Mouse (Mus musculus) G1E (cell line): ENCODE results near the gene Nedd4. TPM values are rescaled to one million over a fixed set of nuclear protein-coding genes. Genes with fewer than 3 reads are reported as not detected.
"Not testable (repeated sequence)": the region's sequence is repeated elsewhere in the genome, so short reads cannot be mapped to it uniquely, and the experiment has no call there.

Experiments
- ATAC-seq: 2 replicates; pipeline ENCODE4 v1.8.0; 2016; ENCODE audit warnings: mild to moderate bottlenecking; ENCODE audit not compliant: insufficient number of reproducible peaks, poor library complexity, low FRiP score, severe bottlenecking; ENCODE audit errors: extremely low read depth
- DNase-seq: peaks from one replicate; pipeline ENCODE4 v3.0.0; 2012; ENCODE audit warnings: low spot score
- H3K27me3 ChIP-seq: 2 replicates; pipeline ENCODE4 v1.6.1; 2012; ENCODE audit warnings: mild to moderate bottlenecking, low read length, inconsistent platforms; ENCODE audit not compliant: insufficient read depth
- H3K36me3 ChIP-seq: replicated peaks from 2 replicates; pipeline ENCODE3; 2012; ENCODE audit warnings: mild to moderate bottlenecking, inconsistent platforms
- H3K4me1 ChIP-seq: 2 replicates; pipeline ENCODE4 v1.6.1; 2012; ENCODE audit warnings: low read depth, low read length, inconsistent platforms, mixed read lengths; ENCODE audit not compliant: insufficient read depth
- H3K4me3 ChIP-seq: 2 replicates; pipeline ENCODE4 v1.5.1; 2012; ENCODE audit warnings: low read depth, mild to moderate bottlenecking, inconsistent platforms, low read length, moderate library complexity, mixed read lengths
- H3K9me3 ChIP-seq: replicated peaks from 2 replicates; pipeline ENCODE4 v1.6.1; 2012; ENCODE audit warnings: inconsistent platforms
- CTCF ChIP-seq: IDR thresholded peaks from 2 replicates; pipeline ENCODE4 v1.5.1; 2012; ENCODE audit warnings: low read depth, low read length, inconsistent platforms, mixed read lengths
- GATA1 ChIP-seq: IDR thresholded peaks from 2 replicates; pipeline ENCODE4 v1.6.1; 2012; ENCODE audit warnings: borderline replicate concordance, low read length, inconsistent platforms, mixed read lengths
- GATA2 ChIP-seq: IDR thresholded peaks from 2 replicates; pipeline ENCODE4 v1.6.1; 2012; ENCODE audit warnings: low read depth, low read length, inconsistent platforms, borderline replicate concordance
- POLR2AphosphoS5 ChIP-seq: IDR thresholded peaks from 2 replicates; pipeline ENCODE4 v1.6.1; 2012; ENCODE audit warnings: low read depth, low read length, inconsistent platforms; ENCODE audit not compliant: insufficient replicate concordance
- TAL1 ChIP-seq: conservative IDR thresholded peaks from 2 replicates; pipeline ENCODE4 v1.6.1; 2012; ENCODE audit warnings: low read depth, low read length, inconsistent platforms, mixed read lengths
- polyA plus RNA-seq: library from polyadenylated mRNA; stranded (reverse); fragments of >175 nt; gene quantifications from 2 replicates; pipeline ENCODE4 v1.2.3, GENCODE M21; 2012
- total RNA-seq, 2 experiments: library from RNA; stranded (forward) in 1 of 2; stranded (reverse) in 1 of 2; fragments of 200-1000 nt in 1 of 2; fragments of >200 nt in 1 of 2; fragmentation: Nextera tagmentation in 1 of 2; gene quantifications; 2 replicates each; pipeline ENCODE4 v1.2.3; 2014 to 2017

Gene Nedd4
- total and polyA plus RNA-seq, 3 experiments = 562 to 869 (median 707) TPM

- no peak for TF ChIP-seq CTCF
- no peak for TF ChIP-seq TAL1
- TF ChIP-seq GATA1 = no peak
- no peak for TF ChIP-seq POLR2AphosphoS5
- TF ChIP-seq GATA2 = no peak
- H3K36me3 ChIP-seq = peaks cover 42% of the 10 kb centered on the region
- H3K27me3 ChIP-seq = no peaks in the 10 kb centered on the region
- peak overlapping the region; percentile 84 for H3K4me3 ChIP-seq
- DNase-seq = no peak
- no peak for ATAC-seq
- no peaks in the 10 kb centered on the region for H3K9me3 ChIP-seq
- H3K4me1 ChIP-seq = peaks cover 66% of the 10 kb centered on the region
Measured at GRCm38 (mm10) chr9:72663534-72663918, 1.4 kb downstream of the Nedd4 start.

GRCm38 (mm10) chr9:72664409-72665351, 2.5 kb downstream of the Nedd4 start:
- H3K36me3 ChIP-seq = peaks cover 53% of the 10 kb centered on the region
- ATAC-seq = no peak
- no peaks in the 10 kb centered on the region for H3K9me3 ChIP-seq
- TF ChIP-seq TAL1 = no peak
- no peak for TF ChIP-seq GATA2
- TF ChIP-seq CTCF = no peak
- TF ChIP-seq GATA1 = no peak
- no peak; the same call in 1 of the 2 replicates for TF ChIP-seq POLR2AphosphoS5
- no peak for DNase-seq
- H3K4me3 ChIP-seq = peak overlapping the region; percentile 84
- H3K27me3 ChIP-seq = no peaks in the 10 kb centered on the region
- peaks cover 64% of the 10 kb centered on the region for H3K4me1 ChIP-seq

- TF ChIP-seq GATA1 = no peak
- TF ChIP-seq TAL1 = no peak
- no peak for TF ChIP-seq CTCF
- TF ChIP-seq POLR2AphosphoS5 = no peak
- peaks cover 62% of the 10 kb centered on the region for H3K36me3 ChIP-seq
- ATAC-seq = no peak
- peaks cover 63% of the 10 kb centered on the region for H3K4me1 ChIP-seq
- peak overlapping the region; percentile 84; the same call in 1 of the 2 replicates for H3K4me3 ChIP-seq
- H3K9me3 ChIP-seq = no peaks in the 10 kb centered on the region
- DNase-seq = no peak
- no peaks in the 10 kb centered on the region for H3K27me3 ChIP-seq
Measured at GRCm38 (mm10) chr9:72665517-72665916, 3.4 kb downstream of the Nedd4 start.

- ATAC-seq, H3K9me3 ChIP-seq, DNase-seq, H3K27me3 ChIP-seq, H3K4me3 ChIP-seq: not testable (repeated sequence)
- H3K4me1 ChIP-seq = peaks cover 56% of the 10 kb centered on the region
- H3K36me3 ChIP-seq = peaks cover 69% of the 10 kb centered on the region
Measured at GRCm38 (mm10) chr9:72666352-72667021, 4.3 kb downstream of the Nedd4 start.

- no peak for ATAC-seq
- DNase-seq = no peak
- Histone ChIP-seq H3K4me3 (no peak overlapping the region; the same call in 1 of the 2 replicates), H3K9me3 (no peaks in the 10 kb centered on the region), H3K36me3 (peaks cover 74% of the 10 kb centered on the region), H3K4me1 (peaks cover 54% of the 10 kb centered on the region), H3K27me3 (no peaks in the 10 kb centered on the region)
- TF ChIP-seq TAL1 (no peak), GATA1 (no peak), CTCF (no peak), GATA2 (no peak), POLR2AphosphoS5 (no peak)
Measured at GRCm38 (mm10) chr9:72667126-72667525, 5.0 kb downstream of the Nedd4 start.

GRCm38 (mm10) chr9:72669383-72669782, 7.2 kb downstream of the Nedd4 start:
- TF ChIP-seq GATA1 (no peak), POLR2AphosphoS5 (no peak), TAL1 (no peak)
- no peak for DNase-seq
- peaks cover 85% of the 10 kb centered on the region for H3K36me3 ChIP-seq
- H3K4me3 ChIP-seq = no peak overlapping the region; the same call in 1 of the 2 replicates
- no peak for ATAC-seq
- H3K27me3 ChIP-seq = no peaks in the 10 kb centered on the region
- H3K4me1 ChIP-seq = peaks cover 54% of the 10 kb centered on the region
- no peaks in the 10 kb centered on the region for H3K9me3 ChIP-seq
